Mouse (Mus musculus) midbrain, embryonic 11.5 days (tissue): Measurements from ENCODE around the gene Ubd. TPM values are rescaled to one million over a fixed set of nuclear protein-coding genes. Genes with fewer than 3 reads are reported as not detected.

Source experiments
- ATAC-seq: fragments of 200-750 bp; cut with Nextera tagmentation; 2 replicates; pipeline ENCODE4 v1.8.0; 2017; ENCODE audit warnings: moderate TSS enrichment, moderate library complexity; ENCODE audit not compliant: low FRiP score
- DNase-seq: peaks from one replicate; pipeline ENCODE4 v3.0.0; 2015; ENCODE audit warnings: low spot score; ENCODE audit errors: missing footprints
- H3K27ac ChIP-seq: fragments of 300-500 bp; sonication (generic); 2 replicates; pipeline ENCODE4 v1.5.1; 2014; ENCODE audit warnings: low read depth, low read length
- H3K27me3 ChIP-seq: fragments of 300-500 bp; sonication (generic); 2 replicates; pipeline ENCODE4 v1.6.1; 2014; ENCODE audit warnings: mild to moderate bottlenecking, low read length, moderate library complexity, mixed read lengths; ENCODE audit not compliant: control insufficient read depth, insufficient read depth
- H3K36me3 ChIP-seq: fragments of 300-500 bp; sonication (generic); 2 replicates; pipeline ENCODE4 v1.6.1; 2014; ENCODE audit warnings: mild to moderate bottlenecking, low read length, moderate library complexity, mixed read lengths; ENCODE audit not compliant: control insufficient read depth, insufficient read depth
- H3K4me1 ChIP-seq: fragments of 300-500 bp; sonication (generic); 2 replicates; pipeline ENCODE4 v1.6.1; 2014; ENCODE audit warnings: low read length; ENCODE audit not compliant: control insufficient read depth, insufficient read depth
- H3K4me2 ChIP-seq: fragments of 300-500 bp; sonication (generic); 2 replicates; pipeline ENCODE4 v1.6.1; 2014; ENCODE audit warnings: mild to moderate bottlenecking, moderate library complexity
- H3K4me3 ChIP-seq: fragments of 300-500 bp; sonication (generic); 2 replicates; pipeline ENCODE4 v1.5.1; 2014; ENCODE audit warnings: low read depth, low read length
- H3K9ac ChIP-seq: fragments of 300-500 bp; sonication (generic); 2 replicates; pipeline ENCODE4 v1.6.1; 2014; ENCODE audit warnings: low read length
- H3K9me3 ChIP-seq: fragments of 300-500 bp; sonication (generic); 2 replicates; pipeline ENCODE4 v1.6.1; 2016; ENCODE audit warnings: low read length; ENCODE audit not compliant: control insufficient read depth
- WGBS: fragments of 180-500 bp; shearing (Covaris S2); extraction: QIAGEN DNeasy Blood & Tissue Kit; methylation state at CpG from one replicate; pipeline ENCODE4 v1.1.7; 2014; 5-methylcytosine and 5-hydroxymethylcytosine counted together
- polyA plus RNA-seq: library from polyadenylated mRNA; unstranded; fragments of >200 nt; fragmentation: Nextera tagmentation; extraction: Ambion mirVana; gene quantifications from 2 replicates; pipeline ENCODE4 v1.2.1, GENCODE M21; 2014

The Ubd gene
- not detected in 2 replicates for polyA plus RNA-seq

DNA sequence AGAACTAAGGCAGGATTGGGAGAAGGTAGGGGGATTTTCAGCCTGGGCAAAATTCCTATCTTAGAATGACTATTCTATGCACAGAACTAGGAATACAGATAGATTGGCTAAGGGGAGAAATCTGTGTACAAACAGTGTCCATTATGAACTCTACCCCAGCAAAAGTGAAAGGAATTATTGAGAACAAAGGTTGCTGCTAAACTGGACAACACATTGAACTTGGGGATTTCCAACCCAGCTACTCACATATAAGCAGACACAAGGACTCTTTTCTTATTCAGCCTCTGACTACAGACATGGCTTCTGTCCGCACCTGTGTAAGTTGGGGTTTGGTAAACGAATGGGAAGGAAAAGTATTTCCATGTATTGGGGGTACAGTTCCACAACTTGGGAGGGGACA lies at the start of gene Ubd:
Ubd (plus strand) TSS at position 237 of the 400 bp plus-strand sequence.
- peaks cover 20% of the 10 kb centered on the region; the same call in 1 of the 2 replicates for H3K27me3 ChIP-seq
- WGBS: 81% methylated on average over 2 of the region's 2 CpGs
- DNase-seq (no peak), ATAC-seq (no peak)
- H3K36me3 ChIP-seq: no peaks in the 10 kb centered on the region
- no peak within 1 kb of the TSS for H3K4me3 ChIP-seq
- H3K9ac ChIP-seq: no peak within 1 kb of the TSS
- peaks cover 3% of the 10 kb centered on the region; the same call in 1 of the 2 replicates for H3K4me1 ChIP-seq
- no peak within 1 kb of the TSS for H3K27ac ChIP-seq
- H3K4me2 ChIP-seq: no peak within 1 kb of the TSS
- H3K9me3 ChIP-seq: no peaks in the 10 kb centered on the region

DNA sequence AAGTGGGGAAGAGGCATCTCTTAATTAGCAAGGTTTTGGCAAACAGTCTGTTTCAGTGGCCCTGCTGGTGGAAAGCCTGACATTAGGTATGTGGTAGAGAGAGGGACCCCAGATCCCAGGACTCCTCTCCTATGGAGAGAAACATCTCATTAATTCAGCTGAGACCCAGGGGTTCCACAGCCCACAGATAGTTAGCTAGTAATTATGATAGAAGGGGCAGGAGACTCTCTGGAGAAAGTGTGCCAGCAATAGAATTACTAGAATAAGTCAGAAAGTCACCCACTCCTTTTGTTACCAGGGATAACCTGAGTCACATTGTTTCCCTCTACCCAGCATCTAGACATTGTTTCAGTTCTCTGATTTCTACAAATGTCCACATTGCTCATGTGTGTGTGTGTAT lies 32.3 kb upstream of the Ubd start, which contains the start of gene Olfr93:
Olfr93 (minus strand) TSS at position 101 of the 400 bp plus-strand sequence.
- Histone ChIP-seq H3K27ac (no peak within 1 kb of the TSS), H3K4me3 (no peak within 1 kb of the TSS), H3K4me2 (no peak within 1 kb of the TSS), H3K27me3 (no peaks in the 10 kb centered on the region), H3K9ac (no peak within 1 kb of the TSS), H3K4me1 (no peaks in the 10 kb centered on the region), H3K36me3 (no peaks in the 10 kb centered on the region), H3K9me3 (no peaks in the 10 kb centered on the region)
- no peak for ATAC-seq
- DNase-seq: no peak

DNA sequence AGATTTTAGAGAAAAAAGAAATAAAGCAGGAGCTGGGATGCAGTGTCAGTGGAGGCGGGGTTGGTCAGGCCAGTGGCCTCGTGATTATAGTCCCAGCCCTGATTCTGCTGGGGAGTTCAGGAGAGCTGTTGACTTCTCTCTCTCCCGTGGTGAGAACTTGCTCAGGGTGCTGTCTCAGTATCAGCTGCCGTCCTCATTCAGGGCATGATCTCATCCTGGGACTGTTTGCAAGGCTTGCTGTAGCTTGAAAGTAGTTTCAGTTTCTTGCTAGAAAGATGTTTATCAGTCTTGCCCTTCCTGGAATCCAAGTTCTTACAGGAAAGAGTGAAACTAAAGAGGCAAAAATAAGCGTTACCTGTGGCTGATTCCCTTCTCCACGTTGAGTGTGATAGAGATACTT lies 8.2 kb upstream of the Ubd start:
- Histone ChIP-seq H3K4me3 (no peak overlapping the region), H3K27me3 (no peaks in the 10 kb centered on the region), H3K27ac (no peak overlapping the region), H3K9ac (no peak overlapping the region), H3K9me3 (no peaks in the 10 kb centered on the region), H3K4me2 (no peak overlapping the region), H3K36me3 (no peaks in the 10 kb centered on the region), H3K4me1 (no peaks in the 10 kb centered on the region)
- no peak for DNase-seq
- WGBS: 50% methylated on average over 6 of the region's 6 CpGs
- no peak for ATAC-seq

DNA sequence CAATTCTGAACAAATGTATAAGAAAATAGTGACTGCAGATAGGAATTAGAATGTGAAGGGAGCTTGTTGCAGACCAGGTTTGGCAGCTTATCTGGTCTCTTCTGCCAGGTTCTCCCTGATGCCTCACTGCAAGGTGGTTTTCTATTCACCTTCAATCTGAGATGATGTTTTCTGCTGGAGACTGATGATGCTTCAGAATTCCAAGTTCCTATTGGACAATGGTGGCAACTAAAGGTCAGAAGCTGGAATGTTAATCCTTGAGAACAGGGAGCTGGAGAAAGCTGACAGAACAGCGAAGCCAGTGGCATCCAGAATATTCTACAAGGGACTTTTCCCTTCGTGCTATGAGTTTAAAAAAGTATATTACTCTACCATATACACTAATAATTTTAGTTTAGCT lies 3.0 kb upstream of the Ubd start:
- peak; percentile 91 for DNase-seq
- WGBS: 24% methylated on average over 2 of the region's 2 CpGs

DNA sequence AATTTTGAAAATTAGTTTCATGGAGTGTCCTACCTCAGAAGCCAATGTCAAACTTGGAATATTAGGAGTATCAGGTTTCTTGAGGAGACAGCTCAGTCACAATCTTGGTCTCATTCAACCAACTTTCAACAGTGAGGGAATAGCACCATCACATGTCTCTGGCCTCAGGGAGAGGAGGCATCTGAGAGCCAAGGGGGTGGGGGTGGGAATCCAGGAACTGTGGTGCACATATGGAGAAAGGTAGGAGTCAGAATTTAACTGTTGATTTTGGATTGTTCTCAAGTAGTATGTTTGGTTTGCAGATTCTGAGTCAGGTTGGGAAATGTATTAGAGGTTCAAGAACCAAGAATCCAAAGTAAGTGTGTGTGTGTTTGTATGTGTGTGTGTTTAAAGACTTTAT lies 660 bp upstream of the Ubd start:
- Histone ChIP-seq H3K4me3 (no peak overlapping the region), H3K4me1 (peaks cover 3% of the 10 kb centered on the region; the same call in 1 of the 2 replicates), H3K9me3 (no peaks in the 10 kb centered on the region), H3K27ac (no peak overlapping the region), H3K9ac (no peak overlapping the region), H3K27me3 (peaks cover 15% of the 10 kb centered on the region; the same call in 1 of the 2 replicates), H3K36me3 (no peaks in the 10 kb centered on the region), H3K4me2 (no peak overlapping the region)
- no peak for ATAC-seq
- DNase-seq: no peak

More for the DNA sequence above, 3.0 kb upstream of the Ubd start:
- Histone ChIP-seq H3K36me3 (no peaks in the 10 kb centered on the region), H3K27ac (no peak overlapping the region), H3K9me3 (no peaks in the 10 kb centered on the region), H3K4me1 (no peaks in the 10 kb centered on the region), H3K9ac (no peak overlapping the region), H3K4me2 (no peak overlapping the region), H3K4me3 (no peak overlapping the region), H3K27me3 (no peaks in the 10 kb centered on the region)
- ATAC-seq: peak; percentile 44; the same call in 1 of the 2 replicates

DNA sequence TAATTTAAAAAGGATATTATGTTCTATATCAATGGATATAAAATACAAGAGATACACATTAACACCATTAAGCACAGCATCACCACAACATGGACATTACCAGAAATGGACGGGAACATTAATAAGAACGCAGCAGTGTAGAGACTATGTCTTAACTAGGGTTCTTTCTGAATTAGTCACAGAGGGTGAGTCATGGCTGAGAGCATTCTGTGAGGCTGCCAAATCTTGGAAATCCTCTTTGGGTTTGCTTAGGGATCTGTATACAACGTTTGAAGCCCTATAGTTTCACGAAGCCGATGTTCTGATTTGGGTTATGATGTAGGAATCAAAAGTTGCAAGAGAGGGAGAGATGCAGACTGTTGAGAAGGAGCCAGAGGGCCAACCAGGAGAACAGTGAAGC lies 1.1 kb downstream of the Ubd start:
- 86% methylated on average over 5 of the region's 5 CpGs for WGBS

DNA sequence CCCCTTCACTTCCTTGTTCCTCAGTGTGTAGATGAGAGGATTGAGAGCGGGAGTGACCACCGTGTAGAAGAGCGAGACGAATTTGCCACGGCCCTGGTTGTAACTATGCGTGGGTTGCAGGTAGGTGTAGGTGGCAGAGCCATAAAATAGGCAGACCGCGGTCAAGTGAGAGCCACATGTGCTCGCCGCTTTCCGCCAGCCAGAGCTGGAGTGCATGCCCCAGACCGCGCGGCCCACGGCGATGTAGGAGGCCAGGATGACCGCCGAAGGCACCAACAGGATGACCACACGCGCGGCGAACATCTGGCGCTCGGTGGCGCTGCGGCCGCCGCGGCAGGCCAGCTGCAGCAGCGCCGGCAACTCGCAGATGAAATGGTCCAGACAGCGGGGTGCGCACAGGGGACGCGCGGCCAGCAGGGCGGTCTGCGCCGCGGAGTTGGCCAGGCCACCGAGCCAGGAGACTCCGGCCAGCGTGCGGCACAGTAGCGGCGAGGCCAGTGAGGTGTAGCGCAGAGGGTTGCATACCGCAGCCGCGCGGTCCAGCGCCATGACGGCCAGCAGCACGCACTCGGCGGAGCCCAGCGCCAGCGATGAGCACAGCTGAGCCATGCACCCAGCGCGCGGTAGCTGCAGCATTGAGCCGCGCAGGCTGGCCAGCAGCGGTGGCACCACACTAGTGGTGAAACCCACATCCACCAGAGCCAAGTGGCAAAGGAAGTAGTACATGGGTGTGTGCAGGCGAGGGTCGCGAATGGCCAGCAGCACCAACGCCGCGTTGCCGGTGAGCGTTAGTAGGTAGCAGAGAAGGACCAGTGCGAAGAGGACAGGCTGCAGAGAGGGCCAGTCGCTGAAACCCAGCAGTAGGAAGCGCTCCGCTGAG lies 3.4 kb downstream of the Ubd start:
- ATAC-seq: peak; percentile 91
- H3K27me3 ChIP-seq: peaks cover 20% of the 10 kb centered on the region; the same call in 1 of the 2 replicates
- H3K9ac ChIP-seq: peak overlapping the region; percentile 59
- peak overlapping the region; percentile 53 for H3K4me3 ChIP-seq
- WGBS: under 1% methylated on average over 77 of the region's 77 CpGs
- H3K4me2 ChIP-seq: peak overlapping the region; percentile 91
- H3K9me3 ChIP-seq: no peaks in the 10 kb centered on the region
- DNase-seq: peak; percentile 95
- no peak overlapping the region for H3K27ac ChIP-seq
- H3K36me3 ChIP-seq: no peaks in the 10 kb centered on the region
- H3K4me1 ChIP-seq: peaks cover 3% of the 10 kb centered on the region; the same call in 1 of the 2 replicates

More for the DNA sequence above, 1.1 kb downstream of the Ubd start:
- no peak overlapping the region for H3K27ac ChIP-seq
- no peaks in the 10 kb centered on the region for H3K36me3 ChIP-seq
- DNase-seq: no peak
- H3K27me3 ChIP-seq: peaks cover 20% of the 10 kb centered on the region; the same call in 1 of the 2 replicates
- H3K9me3 ChIP-seq: no peaks in the 10 kb centered on the region
- peaks cover 3% of the 10 kb centered on the region; the same call in 1 of the 2 replicates for H3K4me1 ChIP-seq
- ATAC-seq: no peak
- H3K9ac ChIP-seq: no peak overlapping the region
- H3K4me2 ChIP-seq: no peak overlapping the region
- H3K4me3 ChIP-seq: no peak overlapping the region

DNA sequence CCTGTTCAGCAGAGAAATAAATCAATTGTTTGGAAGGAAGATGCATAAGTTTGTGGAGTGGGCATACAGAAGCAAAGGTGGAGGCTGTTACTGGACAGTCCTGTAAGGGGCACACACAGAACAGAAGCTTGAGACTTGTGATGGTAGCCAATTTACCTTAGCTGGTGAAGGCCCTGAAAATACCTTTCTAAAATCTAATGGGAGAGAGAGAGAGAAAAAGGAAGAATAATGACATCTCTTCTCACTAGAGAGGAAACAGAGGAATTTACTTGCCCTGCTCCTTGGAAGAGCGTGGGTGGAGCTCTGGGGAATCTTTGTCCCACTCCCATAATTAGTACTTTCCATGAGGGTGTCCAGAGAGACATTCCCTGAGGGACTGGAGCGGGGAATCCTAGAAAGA lies 7.2 kb downstream of the Ubd start, which contains the start of gene Olfr94:
Olfr94 (minus strand) TSS at position 101 of the 400 bp plus-strand sequence.
- 78% methylated on average over 2 of the region's 2 CpGs for WGBS
- H3K4me2 ChIP-seq: no peak within 1 kb of the TSS
- ATAC-seq (no peak), DNase-seq (no peak)
- peaks cover 3% of the 10 kb centered on the region; the same call in 1 of the 2 replicates for H3K4me1 ChIP-seq
- no peak within 1 kb of the TSS for H3K27ac ChIP-seq
- no peaks in the 10 kb centered on the region for H3K9me3 ChIP-seq
- H3K36me3 ChIP-seq: no peaks in the 10 kb centered on the region
- H3K4me3 ChIP-seq: no peak within 1 kb of the TSS
- no peak within 1 kb of the TSS for H3K9ac ChIP-seq
- peaks cover 20% of the 10 kb centered on the region; the same call in 1 of the 2 replicates for H3K27me3 ChIP-seq
